Mouse (Mus musculus): Measurements from ENCODE around the gene Dchs1.

Gene Dchs1

DNA sequence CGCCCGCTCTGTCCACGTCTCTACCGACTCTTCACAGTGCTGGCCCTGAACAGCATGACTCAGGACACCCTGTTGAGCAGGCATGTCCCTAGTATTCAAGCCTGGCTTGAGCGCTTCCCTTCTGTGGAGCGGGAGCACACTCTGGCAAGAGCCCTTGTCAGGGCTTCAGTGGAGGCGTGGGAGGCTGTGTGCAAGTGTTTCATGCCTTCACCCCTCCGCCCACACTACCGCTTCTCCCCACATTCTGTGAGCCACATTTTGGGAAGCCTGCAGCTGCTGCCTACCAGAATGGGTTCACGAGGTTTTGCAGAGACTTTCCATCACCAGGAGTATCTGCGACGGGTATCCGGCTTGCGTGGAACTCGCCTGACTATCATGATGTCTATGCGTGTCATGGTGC lies 84.3 kb downstream of the Dchs1 start:
- DNase-seq (ENCODE audit: low read depth in 2 of 2, low spot score in 2 of 2): no peak

Measured in CD8-positive naive resting alpha-beta T cell, adult 2 months (primary cell).